Comparison of ENCODE assay signal across 10 mouse cellular contexts in genomic region chr11:5096480-5097020, GRCm38 (mm10). TPM values are rescaled to one million over a fixed set of nuclear protein-coding genes. Genes with fewer than 3 reads are reported as not detected.
DNase-seq lines count a peak whose midpoint lies in the region; ATAC-seq and TF ChIP-seq lines count a peak whose summit lies in the region.
"Had no signal": no experiment of that assay in that cellular context is flagged by ENCODE, and none has a peak within 500 bp of the region (broad histone marks: within the 10 kb centered on the region; RNA-seq: fewer than 3 reads in every experiment).

No protein-coding gene starts in this region.

- 60% methylated on average over 8 of the region's 8 CpGs for WGBS in heart, embryonic 12.5 days
- 83% methylated on average over 8 of the region's 8 CpGs for WGBS in hindbrain, embryonic 10.5 days
- WGBS in liver, postnatal 0 days (ENCODE audit: insufficient replicate concordance): 36% methylated on average over 8 of the region's 8 CpGs

- no peak for TF ChIP-seq CTCF in liver, postnatal 0 days (IDR thresholded peaks at IDR 0.05; ENCODE audit: low read depth)

- H3K4me3 ChIP-seq in heart, embryonic 12.5 days: peak overlapping the region; percentile 94
- H3K4me3 ChIP-seq in ES-E14 (ENCODE audit: insufficient read depth in 1 of 2, low read depth in 1 of 2, low read length in 2 of 2, poor library complexity in 1 of 2, severe bottlenecking in 1 of 2): peak overlapping the region; percentile 79 to 84
- H3K4me3 ChIP-seq in hindbrain, embryonic 10.5 days: peak overlapping the region; percentile 100
- peak overlapping the region; percentile 92 for H3K4me3 ChIP-seq in liver, postnatal 0 days (ENCODE audit: low read depth, low read length)

- TF ChIP-seq EP300 in liver, postnatal 0 days (IDR thresholded peaks at IDR 0.05; ENCODE audit: low read depth): no peak

- no peaks in the 10 kb centered on the region for H3K9me3 ChIP-seq in heart, embryonic 12.5 days (replicated peaks)
- H3K9me3 ChIP-seq in ES-E14 (ENCODE audit: control insufficient read depth, insufficient read depth, low read depth, low read length): no peaks in the 10 kb centered on the region
- no peaks in the 10 kb centered on the region for H3K9me3 ChIP-seq in hindbrain, embryonic 10.5 days
- no peaks in the 10 kb centered on the region for H3K9me3 ChIP-seq in liver, postnatal 0 days (ENCODE audit: low read length)

- DNase-seq in heart, adult 8-10 months (ENCODE audit: low spot score): no peak
- DNase-seq in ES-E14 (ENCODE audit: low read depth, low spot score): no peak
- no peak for DNase-seq in hindbrain, embryonic 10.5 days (ENCODE audit: low spot score)
- DNase-seq in liver, postnatal 0 days: no peak
- no peak for DNase-seq in retina, embryonic 14.5 days (ENCODE audit: low spot score)
- no peak for DNase-seq in gastrocnemius, adult 18-20 months (ENCODE audit: low spot score)
- no peak for DNase-seq in frontal cortex, postnatal 25 days (ENCODE audit: low spot score in 2 of 2)
- DNase-seq: embryo, embryonic 11 days; thymus, postnatal 36 days had no signal

- no peak overlapping the region for H3K27ac ChIP-seq in heart, embryonic 12.5 days (ENCODE audit: poor library complexity, severe bottlenecking)
- H3K27ac ChIP-seq in ES-E14 (ENCODE audit: insufficient read depth, low read depth, low read length, poor library complexity, severe bottlenecking): no peak overlapping the region
- H3K27ac ChIP-seq in hindbrain, embryonic 10.5 days: no peak overlapping the region
- 0 out of 2 replicates have a peak overlapping the region, but pooled peaks have one; percentile 18 for H3K27ac ChIP-seq in liver, postnatal 0 days (ENCODE audit: low read depth)

- H3K4me1 ChIP-seq in heart, embryonic 12.5 days (replicated peaks): peaks cover 33% of the 10 kb centered on the region
- H3K4me1 ChIP-seq in ES-E14 (ENCODE audit: control insufficient read depth in 2 of 2, insufficient read depth in 2 of 2, low read length in 2 of 2, poor library complexity in 1 of 2): peaks cover 5 to 8% of the 10 kb centered on the region in 2 experiments; a peak in 3 of 4 replicates
- H3K4me1 ChIP-seq in hindbrain, embryonic 10.5 days (replicated peaks): peaks cover 34% of the 10 kb centered on the region
- peaks cover 23% of the 10 kb centered on the region for H3K4me1 ChIP-seq in liver, postnatal 0 days (ENCODE audit: insufficient read depth)

- in situ Hi-C loops in ES-E14 (cut with MboI; ENCODE audit: low sequenced_read_pairs in 2 of 2, unreplicated experiment in 2 of 2): no loop called here

- no peaks in the 10 kb centered on the region for H3K27me3 ChIP-seq in heart, embryonic 12.5 days (replicated peaks)
- H3K27me3 ChIP-seq in hindbrain, embryonic 10.5 days (ENCODE audit: insufficient read depth, poor library complexity, severe bottlenecking): no peaks in the 10 kb centered on the region
- H3K27me3 ChIP-seq in liver, postnatal 0 days (ENCODE audit: insufficient read depth, low read length): no peaks in the 10 kb centered on the region

- H3K9ac ChIP-seq in heart, embryonic 12.5 days: peak overlapping the region; percentile 99; the same call in 1 of the 2 replicates
- no peak overlapping the region for H3K9ac ChIP-seq in ES-E14 (ENCODE audit: insufficient read depth, low read depth, low read length, poor library complexity, severe bottlenecking)
- peak overlapping the region; percentile 95 for H3K9ac ChIP-seq in liver, postnatal 0 days (replicated peaks)

- no peak for ATAC-seq in heart, embryonic 12.5 days (ENCODE audit: insufficient number of reproducible peaks, low FRiP score)
- no peak for ATAC-seq in liver, postnatal 0 days

- H3K36me3 ChIP-seq in heart, embryonic 12.5 days: peaks cover 13% of the 10 kb centered on the region
- H3K36me3 ChIP-seq in ES-E14 (ENCODE audit: control insufficient read depth, insufficient read depth, low read length, poor library complexity, severe bottlenecking): peaks cover 9% of the 10 kb centered on the region
- peaks cover 47% of the 10 kb centered on the region for H3K36me3 ChIP-seq in hindbrain, embryonic 10.5 days
- peaks cover 22% of the 10 kb centered on the region for H3K36me3 ChIP-seq in liver, postnatal 0 days (replicated peaks; ENCODE audit: insufficient read depth, low read length)

- H3K4me2 ChIP-seq in heart, embryonic 12.5 days: peak overlapping the region; percentile 84
- peak overlapping the region; percentile 75 for H3K4me2 ChIP-seq in liver, postnatal 0 days (ENCODE audit: low read depth, low read length)

TF ChIP-seq in ES-E14, 5 proteins besides CTCF, POLR2A, EP300 and RAD21:
- TF ChIP-seq ZC3H11A (IDR thresholded peaks at IDR 0.05; ENCODE audit: borderline replicate concordance, low read depth, low read length) (no peak), CHD2 (IDR thresholded peaks at IDR 0.05; ENCODE audit: low read depth, low read length) (no peak), MAFK (IDR thresholded peaks at IDR 0.05; ENCODE audit: insufficient read depth, low read depth, low read length) (no peak), ZNF384 (IDR thresholded peaks at IDR 0.05; ENCODE audit: low read depth, low read length) (no peak), HCFC1 (IDR thresholded peaks at IDR 0.05; ENCODE audit: borderline replicate concordance, insufficient read depth, low read length) (no peak)

RNA-seq across cellular contexts. Expression of gene Rhbdd3, which starts 2.2 kb away (rescaled TPM):
- polyA plus RNA-seq in heart, embryonic 12.5 days (2016; fragmentation: Nextera tagmentation; extraction: Ambion mirVana): 26.5 and 28.4 TPM in 2 replicates
- total RNA-seq in heart, adult 8-10 months (2022): 10 to 100 TPM; 26.7 to 27.7 (median 27.3) TPM
- 33.9 and 40.5 TPM in 2 replicates for total RNA-seq in ES-E14 (2012; rRNA removed)
- polyA plus RNA-seq in hindbrain, embryonic 10.5 days (2016; fragmentation: Nextera tagmentation; extraction: Ambion mirVana): 29.1 and 29.3 TPM in 2 replicates
- polyA plus RNA-seq in liver, postnatal 0 days (2015; fragmentation: Nextera tagmentation; extraction: Ambion mirVana): 14.4 and 14.9 TPM in 2 replicates
- 10 to 100 TPM; 29.2 to 36.9 TPM for total RNA-seq in gastrocnemius, adult 18-20 months (2021)

RNA-seq across cellular contexts. Expression of gene Ewsr1, which starts 2.5 kb away (rescaled TPM):
- polyA plus RNA-seq in heart, embryonic 12.5 days (2016; fragmentation: Nextera tagmentation; extraction: Ambion mirVana): 475 and 499 TPM in 2 replicates
- 100 to 1,000 TPM in 1 of 4 experiments, 10 to 100 TPM in 3; 74.3 to 111 (median 95.2) TPM for total RNA-seq in heart, adult 8-10 months (2022)
- total RNA-seq in ES-E14 (2012; rRNA removed): 396 and 421 TPM in 2 replicates
- polyA plus RNA-seq in hindbrain, embryonic 10.5 days (2016; fragmentation: Nextera tagmentation; extraction: Ambion mirVana): 877 and 924 TPM in 2 replicates
- polyA plus RNA-seq in liver, postnatal 0 days (2015; fragmentation: Nextera tagmentation; extraction: Ambion mirVana): 146 and 157 TPM in 2 replicates
- 10 to 100 TPM; 68.9 to 74.1 TPM for total RNA-seq in gastrocnemius, adult 18-20 months (2021)

RNA-seq across cellular contexts. Expression of gene Gas2l1, which starts 31.4 kb away (rescaled TPM):
- 31.6 and 35.8 TPM in 2 replicates for polyA plus RNA-seq in heart, embryonic 12.5 days (2016; fragmentation: Nextera tagmentation; extraction: Ambion mirVana)
- total RNA-seq in heart, adult 8-10 months (2022): 10 to 100 TPM; 13.8 to 18.1 (median 15.6) TPM
- 32.7 and 40.9 TPM in 2 replicates for total RNA-seq in ES-E14 (2012; rRNA removed)
- 25.5 and 34.9 TPM in 2 replicates for polyA plus RNA-seq in hindbrain, embryonic 10.5 days (2016; fragmentation: Nextera tagmentation; extraction: Ambion mirVana)
- polyA plus RNA-seq in liver, postnatal 0 days (2015; fragmentation: Nextera tagmentation; extraction: Ambion mirVana): 14.9 TPM in 2 replicates
- 1 to 10 TPM; 3.6 to 6.5 TPM for total RNA-seq in gastrocnemius, adult 18-20 months (2021)

RNA-seq across cellular contexts. Expression of gene Rasl10a, which starts 38.6 kb away (rescaled TPM):
- 0.70 and 1.0 TPM in 2 replicates for polyA plus RNA-seq in heart, embryonic 12.5 days (2016; fragmentation: Nextera tagmentation; extraction: Ambion mirVana)
- 1 to 10 TPM; 3.3 to 7.8 (median 5.8) TPM for total RNA-seq in heart, adult 8-10 months (2022)
- 1.5 TPM in 2 replicates for total RNA-seq in ES-E14 (2012; rRNA removed)
- polyA plus RNA-seq in hindbrain, embryonic 10.5 days (2016; fragmentation: Nextera tagmentation; extraction: Ambion mirVana): 0.44 and 0.84 TPM in 2 replicates
- 0.58 and 0.66 TPM in 2 replicates for polyA plus RNA-seq in liver, postnatal 0 days (2015; fragmentation: Nextera tagmentation; extraction: Ambion mirVana)
- under 1 TPM in 1 of 2 experiments, not detected in 1; 0.21 TPM for total RNA-seq in gastrocnemius, adult 18-20 months (2021)

RNA-seq across cellular contexts. Expression of gene Emid1, which starts 55.5 kb away (rescaled TPM):
- polyA plus RNA-seq in heart, embryonic 12.5 days (2016; fragmentation: Nextera tagmentation; extraction: Ambion mirVana): 9.0 and 10.0 TPM in 2 replicates
- 1 to 10 TPM in 1 of 4 experiments, under 1 TPM in 3; 0.73 to 2.0 (median 0.90) TPM for total RNA-seq in heart, adult 8-10 months (2022)
- total RNA-seq in ES-E14 (2012; rRNA removed): 2.7 and 6.3 TPM in 2 replicates
- 31.9 and 40.0 TPM in 2 replicates for polyA plus RNA-seq in hindbrain, embryonic 10.5 days (2016; fragmentation: Nextera tagmentation; extraction: Ambion mirVana)
- 4.0 and 4.8 TPM in 2 replicates for polyA plus RNA-seq in liver, postnatal 0 days (2015; fragmentation: Nextera tagmentation; extraction: Ambion mirVana)
- total RNA-seq in gastrocnemius, adult 18-20 months (2021): 1 to 10 TPM; 7.7 to 8.9 TPM
